Mouse (Mus musculus) E14TG2a.4 (cell line): ENCODE measurements around the gene Bex3.
A peak's percentile ranks its signal among the peaks of the same experiment; 100 is the strongest.
"Not testable (repeated sequence)": the region's sequence is repeated elsewhere in the genome, so short reads cannot be mapped to it uniquely, and the experiment has no call there.

Experiments
- H3K27me3 ChIP-seq: 2 replicates; pipeline ENCODE4 v1.6.1; 2014; ENCODE audit warnings: low read length, control low read depth; ENCODE audit not compliant: insufficient read depth
- H3K36me3 ChIP-seq: 2 replicates; pipeline ENCODE4 v1.6.1; 2014; ENCODE audit warnings: low read length, control low read depth; ENCODE audit not compliant: insufficient read depth
- H3K4me1 ChIP-seq: replicated peaks from 2 replicates; pipeline ENCODE4 v1.6.1; 2014; ENCODE audit warnings: low read depth, low read length, control low read depth
- H3K4me3 ChIP-seq: replicated peaks from 2 replicates; pipeline ENCODE4 v1.5.1; 2014; ENCODE audit warnings: mild to moderate bottlenecking, low read length
- H3K9me3 ChIP-seq: 2 replicates; pipeline ENCODE4 v1.6.1; 2014; ENCODE audit warnings: low read length, control low read depth
- CTCF ChIP-seq: conservative IDR thresholded peaks from 2 replicates; pipeline ENCODE4 v1.5.1; 2014; ENCODE audit warnings: low read length
- NANOG ChIP-seq: IDR thresholded peaks from 2 replicates; pipeline ENCODE4 v1.6.1; 2014; ENCODE audit warnings: borderline replicate concordance, low read length, mixed read lengths
- POU5F1 ChIP-seq: IDR thresholded peaks from 2 replicates; pipeline ENCODE4 v1.6.1; 2014; ENCODE audit warnings: low read length, borderline replicate concordance

Gene Bex3

GRCm38 (mm10) chrX:136252023-136252729 lies 17.9 kb upstream of the Bex3 start:
- Histone ChIP-seq H3K4me1 (no peaks in the 10 kb centered on the region), H3K27me3 (no peaks in the 10 kb centered on the region), H3K4me3 (no peak overlapping the region), H3K36me3 (peaks cover 13% of the 10 kb centered on the region), H3K9me3 (no peaks in the 10 kb centered on the region)
- TF ChIP-seq POU5F1 (no peak), CTCF (no peak), NANOG (no peak)

GRCm38 (mm10) chrX:136267720-136268119 lies 2.3 kb upstream of the Bex3 start:
- H3K4me3 ChIP-seq: no peak overlapping the region
- peaks cover 14% of the 10 kb centered on the region for H3K36me3 ChIP-seq
- peaks cover 11% of the 10 kb centered on the region for H3K4me1 ChIP-seq
- no peaks in the 10 kb centered on the region for H3K27me3 ChIP-seq
- H3K9me3 ChIP-seq: no peaks in the 10 kb centered on the region
- TF ChIP-seq NANOG (no peak), CTCF (no peak), POU5F1 (no peak)

- Histone ChIP-seq H3K4me1 (peaks cover 11% of the 10 kb centered on the region), H3K27me3 (no peaks in the 10 kb centered on the region), H3K36me3 (peaks cover 14% of the 10 kb centered on the region), H3K4me3 (no peak overlapping the region), H3K9me3 (no peaks in the 10 kb centered on the region)
- TF ChIP-seq NANOG (no peak), CTCF (no peak), POU5F1 (no peak)
Measured at GRCm38 (mm10) chrX:136268173-136268572, 1.9 kb upstream of the Bex3 start.

GRCm38 (mm10) chrX:136270393-136271111 lies 499 bp downstream of the Bex3 start:
- peaks cover 14% of the 10 kb centered on the region for H3K36me3 ChIP-seq
- H3K27me3 ChIP-seq, H3K9me3 ChIP-seq: not testable (repeated sequence)
- H3K4me3 ChIP-seq: peak overlapping the region; percentile 74
- peaks cover 11% of the 10 kb centered on the region for H3K4me1 ChIP-seq

- Histone ChIP-seq H3K4me3 (no peak overlapping the region), H3K4me1 (peaks cover 11% of the 10 kb centered on the region), H3K27me3 (no peaks in the 10 kb centered on the region), H3K36me3 (peaks cover 14% of the 10 kb centered on the region), H3K9me3 (no peaks in the 10 kb centered on the region)
- TF ChIP-seq CTCF: no peak
- TF ChIP-seq POU5F1: no peak
- no peak for TF ChIP-seq NANOG
Measured at GRCm38 (mm10) chrX:136274542-136274941, 4.5 kb downstream of the Bex3 start.

- Histone ChIP-seq H3K36me3 (peaks cover 14% of the 10 kb centered on the region), H3K9me3 (no peaks in the 10 kb centered on the region), H3K27me3 (no peaks in the 10 kb centered on the region), H3K4me3 (no peak overlapping the region), H3K4me1 (peaks cover 11% of the 10 kb centered on the region)
- no peak for TF ChIP-seq NANOG
- TF ChIP-seq CTCF: no peak
- no peak for TF ChIP-seq POU5F1
Measured at GRCm38 (mm10) chrX:136275386-136275785, 5.3 kb downstream of the Bex3 start.

- H3K4me1 ChIP-seq: no peaks in the 10 kb centered on the region
- no peak for TF ChIP-seq NANOG
- no peak for TF ChIP-seq CTCF
- TF ChIP-seq POU5F1: no peak
Measured at GRCm38 (mm10) chrX:136277577-136277976, 7.5 kb downstream of the Bex3 start.

GRCm38 (mm10) chrX:136278401-136278800 lies 8.3 kb downstream of the Bex3 start:
- TF ChIP-seq POU5F1: no peak
- Histone ChIP-seq H3K9me3 (no peaks in the 10 kb centered on the region), H3K4me1 (no peaks in the 10 kb centered on the region), H3K36me3 (no peaks in the 10 kb centered on the region), H3K27me3 (no peaks in the 10 kb centered on the region), H3K4me3 (no peak overlapping the region)

More at GRCm38 (mm10) chrX:136277577-136277976, 7.5 kb downstream of the Bex3 start:
- no peak overlapping the region for H3K4me3 ChIP-seq
- no peaks in the 10 kb centered on the region for H3K36me3 ChIP-seq
- H3K9me3 ChIP-seq: no peaks in the 10 kb centered on the region
- no peaks in the 10 kb centered on the region for H3K27me3 ChIP-seq

GRCm38 (mm10) chrX:136279410-136279809 lies 9.4 kb downstream of the Bex3 start:
- Histone ChIP-seq H3K36me3 (no peaks in the 10 kb centered on the region), H3K9me3 (no peaks in the 10 kb centered on the region), H3K4me3 (no peak overlapping the region), H3K4me1 (no peaks in the 10 kb centered on the region), H3K27me3 (no peaks in the 10 kb centered on the region)
- no peak for TF ChIP-seq CTCF
- TF ChIP-seq POU5F1: no peak
- no peak for TF ChIP-seq NANOG
